Mouse (Mus musculus): ENCODE data around the gene Aasdh.

Aasdh gene

GRCm38 (mm10) chr5:76837018-76837417, 68.3 kb downstream of the Aasdh start:
- no peak for DNase-seq

GRCm38 (mm10) chr5:76832529-76833210, 72.6 kb downstream of the Aasdh start:
- no peak for DNase-seq

- no peak for DNase-seq
Measured at GRCm38 (mm10) chr5:76828527-76829240, 76.6 kb downstream of the Aasdh start.

Data from kidney, adult 8-10 months (tissue).